Mouse (Mus musculus): ENCODE data around the gene D130052B06Rik. TPM values are rescaled to one million over a fixed set of nuclear protein-coding genes. Genes with fewer than 3 reads are reported as not detected.

The D130052B06Rik gene
- polyA plus RNA-seq, 1 experiment from 2014 or later = not detected

DNA sequence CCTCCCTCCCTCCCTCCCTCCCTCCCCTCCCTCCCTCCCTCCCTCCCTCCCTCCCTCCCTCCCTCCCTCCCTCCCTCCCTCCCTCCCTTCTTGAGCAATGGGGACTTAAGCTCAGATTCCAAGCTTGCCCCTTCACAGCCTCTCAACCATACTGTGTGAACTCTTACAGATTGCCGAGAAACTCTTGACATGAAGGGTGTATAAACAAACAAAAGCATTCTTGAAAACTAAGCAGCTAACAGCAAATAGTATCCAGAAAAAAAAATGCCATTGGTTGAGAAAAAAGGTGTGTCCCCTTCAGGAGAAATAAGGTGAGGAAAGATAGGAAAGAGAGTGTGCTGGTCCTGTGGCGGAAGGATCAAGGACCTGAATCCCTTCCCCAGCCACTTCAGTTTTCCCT is 4.1 kb downstream of the D130052B06Rik start:
- no peaks in the 10 kb centered on the region for H3K27me3 ChIP-seq
- 37% methylated on average over 2 of the region's 2 CpGs for WGBS
- no peak for ATAC-seq (ENCODE audit: borderline replicate concordance, extremely low read depth, low FRiP score, low TSS enrichment)
- H3K9ac ChIP-seq = no peak overlapping the region
- H3K4me1 ChIP-seq = no peaks in the 10 kb centered on the region
- H3K4me2 ChIP-seq = no peak overlapping the region
- H3K27ac ChIP-seq = no peak overlapping the region; the same call in 1 of the 2 replicates
- no peak overlapping the region for H3K4me3 ChIP-seq
- no peaks in the 10 kb centered on the region for H3K9me3 ChIP-seq
- H3K36me3 ChIP-seq = no peaks in the 10 kb centered on the region

- H3K36me3 ChIP-seq = no peaks in the 10 kb centered on the region
- H3K9ac ChIP-seq = no peak overlapping the region
- H3K27ac ChIP-seq = no peak overlapping the region
- no peaks in the 10 kb centered on the region for H3K4me1 ChIP-seq
- WGBS = 5% methylated on average over 3 of the region's 3 CpGs
- H3K9me3 ChIP-seq = no peaks in the 10 kb centered on the region
- H3K27me3 ChIP-seq = no peaks in the 10 kb centered on the region
- H3K4me3 ChIP-seq = no peak overlapping the region
- no peak overlapping the region for H3K4me2 ChIP-seq
- peak; percentile 33; the same call in 1 of the 2 replicates for ATAC-seq (ENCODE audit: borderline replicate concordance, extremely low read depth, low FRiP score, low TSS enrichment)
Measured at GRCm38 (mm10) chr11:33607784-33608183, 8.7 kb downstream of the D130052B06Rik start.

DNA sequence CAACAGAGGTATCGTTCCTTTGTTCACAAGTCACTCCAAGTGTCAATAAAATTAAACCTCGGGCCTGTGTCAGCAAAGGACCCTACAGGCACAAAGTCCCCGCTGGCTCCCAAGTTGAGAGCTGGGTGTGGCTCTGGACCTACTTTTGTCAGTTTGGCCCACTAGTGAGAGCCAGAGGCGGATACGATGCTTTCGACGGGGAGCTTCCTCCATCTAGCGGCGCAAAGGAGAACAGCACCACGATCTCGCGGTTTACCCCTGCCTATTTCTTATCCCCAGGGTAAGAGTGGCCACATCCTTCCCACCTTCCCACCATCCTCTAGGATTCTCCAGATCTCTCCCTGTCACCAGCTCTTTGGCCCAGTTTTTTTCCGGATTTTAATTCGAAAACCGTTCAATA is 15.1 kb downstream of the D130052B06Rik start:
- Histone ChIP-seq H3K4me2 (no peak overlapping the region), H3K27me3 (no peaks in the 10 kb centered on the region), H3K4me3 (no peak overlapping the region), H3K4me1 (no peaks in the 10 kb centered on the region), H3K9ac (no peak overlapping the region), H3K9me3 (no peaks in the 10 kb centered on the region), H3K27ac (no peak overlapping the region), H3K36me3 (no peaks in the 10 kb centered on the region)
- 5% methylated on average over 15 of the region's 15 CpGs for WGBS
- peak; percentile 73; the same call in 1 of the 2 replicates for ATAC-seq (ENCODE audit: borderline replicate concordance, extremely low read depth, low FRiP score, low TSS enrichment)

DNA sequence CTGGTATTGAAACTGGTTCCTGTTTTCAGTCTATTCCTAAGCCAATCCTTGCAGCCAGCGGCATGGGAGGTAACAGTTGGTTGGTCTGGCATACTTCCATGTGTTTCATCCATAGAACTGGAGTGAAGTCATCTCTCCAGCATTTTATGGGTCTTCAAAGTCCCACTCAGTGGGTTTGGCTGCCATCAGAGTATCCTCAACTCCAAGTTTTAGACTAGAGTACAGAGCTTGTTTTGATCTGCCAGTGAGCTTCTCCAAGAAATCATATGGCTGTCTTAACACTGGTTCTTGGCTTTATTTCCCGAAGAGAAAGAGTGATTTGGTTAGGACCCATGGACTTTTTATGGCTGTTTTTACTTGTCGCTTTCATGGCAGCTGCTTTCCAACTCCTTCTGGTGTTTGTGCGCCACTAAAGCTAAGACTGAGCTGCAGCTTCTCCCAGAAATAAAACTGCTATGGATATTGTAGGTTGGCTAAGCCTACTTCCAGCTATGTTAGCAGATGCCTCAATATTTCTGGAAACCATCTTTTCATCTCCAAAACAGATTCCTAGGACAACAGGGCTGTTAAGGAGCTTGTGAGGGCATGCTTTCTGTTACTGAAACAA is 28.1 kb downstream of the D130052B06Rik start:
- ATAC-seq (ENCODE audit: borderline replicate concordance, extremely low read depth, low FRiP score, low TSS enrichment) = no peak

DNA sequence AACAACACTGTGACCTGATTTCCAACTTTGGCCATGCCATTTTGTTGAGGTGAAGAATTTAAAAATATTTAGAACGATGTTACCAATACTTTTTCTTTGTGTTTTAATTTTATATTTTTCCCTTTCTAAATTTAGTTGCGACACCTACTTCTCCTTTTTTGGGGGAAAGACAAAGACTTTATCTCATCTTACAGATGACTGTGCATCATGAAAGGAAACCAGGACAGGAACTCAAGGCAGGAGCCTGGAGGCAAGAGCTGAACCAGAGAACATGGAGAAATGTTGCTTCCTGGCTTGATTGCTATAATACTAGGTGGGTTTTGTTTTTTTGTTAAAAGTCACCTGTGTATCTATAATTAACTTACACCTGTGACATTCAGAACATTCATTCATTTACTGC is 38.0 kb downstream of the D130052B06Rik start:
- Histone ChIP-seq H3K4me3 (no peak overlapping the region), H3K9ac (no peak overlapping the region), H3K27ac (no peak overlapping the region), H3K4me1 (no peaks in the 10 kb centered on the region), H3K36me3 (no peaks in the 10 kb centered on the region), H3K9me3 (no peaks in the 10 kb centered on the region), H3K4me2 (no peak overlapping the region), H3K27me3 (no peaks in the 10 kb centered on the region)
- WGBS = 87% methylated on average over 2 of the region's 2 CpGs
- no peak for ATAC-seq (ENCODE audit: borderline replicate concordance, extremely low read depth, low FRiP score, low TSS enrichment)

More for the DNA sequence above, 28.1 kb downstream of the D130052B06Rik start:
- WGBS = 78% methylated on average over 4 of the region's 4 CpGs
- no peaks in the 10 kb centered on the region for H3K27me3 ChIP-seq
- no peak overlapping the region for H3K4me2 ChIP-seq
- no peaks in the 10 kb centered on the region for H3K36me3 ChIP-seq
- H3K9me3 ChIP-seq = no peaks in the 10 kb centered on the region
- no peaks in the 10 kb centered on the region for H3K4me1 ChIP-seq
- H3K4me3 ChIP-seq = no peak overlapping the region
- no peak overlapping the region for H3K9ac ChIP-seq
- no peak overlapping the region for H3K27ac ChIP-seq

DNA sequence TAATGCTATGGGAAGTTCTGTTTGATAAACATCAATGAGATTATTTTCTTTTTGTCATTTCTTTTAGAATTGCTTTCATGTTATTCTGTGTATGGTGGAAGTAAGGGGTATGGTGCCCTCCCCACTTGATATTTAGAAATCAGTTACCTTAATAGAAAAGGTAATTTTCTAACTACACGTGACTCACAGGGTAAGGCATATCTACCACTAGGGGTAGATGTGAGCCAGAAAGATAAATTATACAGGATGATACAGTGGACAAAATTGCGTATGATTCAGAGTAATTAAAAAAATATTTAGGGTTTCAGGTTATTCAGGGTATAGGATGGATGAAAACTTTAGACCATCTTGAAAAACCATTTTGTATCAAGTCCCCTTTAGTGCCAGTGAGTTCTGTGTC is 50.3 kb downstream of the D130052B06Rik start:
- 60% methylated on average over 2 of the region's 2 CpGs for WGBS
- no peaks in the 10 kb centered on the region for H3K4me1 ChIP-seq
- H3K36me3 ChIP-seq = no peaks in the 10 kb centered on the region
- no peak overlapping the region for H3K4me2 ChIP-seq
- no peaks in the 10 kb centered on the region for H3K9me3 ChIP-seq
- H3K27me3 ChIP-seq = no peaks in the 10 kb centered on the region
- no peak overlapping the region for H3K27ac ChIP-seq
- no peak for ATAC-seq (ENCODE audit: borderline replicate concordance, extremely low read depth, low FRiP score, low TSS enrichment)
- no peak overlapping the region for H3K9ac ChIP-seq
- H3K4me3 ChIP-seq = no peak overlapping the region

- Histone ChIP-seq H3K27ac (no peak overlapping the region), H3K36me3 (no peaks in the 10 kb centered on the region), H3K4me3 (no peak overlapping the region), H3K4me1 (peaks cover 3% of the 10 kb centered on the region; the same call in 1 of the 2 replicates), H3K9ac (no peak overlapping the region), H3K27me3 (no peaks in the 10 kb centered on the region), H3K4me2 (no peak overlapping the region), H3K9me3 (no peaks in the 10 kb centered on the region)
- ATAC-seq (ENCODE audit: borderline replicate concordance, extremely low read depth, low FRiP score, low TSS enrichment) = no peak
- 85% methylated on average over 2 of the region's 2 CpGs for WGBS
Measured at GRCm38 (mm10) chr11:33654485-33654884, 55.4 kb downstream of the D130052B06Rik start.

DNA sequence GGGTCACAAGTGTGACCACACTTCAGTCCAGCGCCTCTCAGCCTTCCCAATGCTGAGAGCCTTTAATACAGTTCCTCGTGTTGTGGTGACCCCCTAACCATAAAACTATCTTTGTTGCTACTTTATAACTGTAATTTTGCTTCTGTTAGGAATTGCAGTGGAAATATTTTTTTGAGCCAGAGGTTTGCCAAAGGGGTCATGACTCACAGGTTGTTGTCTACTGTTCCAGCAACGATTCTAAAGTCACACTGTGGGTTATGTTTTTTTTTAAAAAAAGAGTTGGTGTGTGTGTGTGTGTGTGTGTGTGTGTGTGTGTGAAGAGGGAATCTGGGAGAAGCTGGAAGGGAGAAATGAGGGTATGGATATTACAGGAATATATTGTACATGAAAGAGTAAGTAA is 56.1 kb downstream of the D130052B06Rik start:
- no peaks in the 10 kb centered on the region for H3K9me3 ChIP-seq
- no peak overlapping the region for H3K4me2 ChIP-seq
- no peak overlapping the region for H3K4me3 ChIP-seq
- H3K27me3 ChIP-seq = no peaks in the 10 kb centered on the region
- no peak overlapping the region for H3K27ac ChIP-seq
- H3K4me1 ChIP-seq = peaks cover 3% of the 10 kb centered on the region; the same call in 1 of the 2 replicates
- H3K9ac ChIP-seq = no peak overlapping the region
- ATAC-seq (ENCODE audit: borderline replicate concordance, extremely low read depth, low FRiP score, low TSS enrichment) = no peak
- 53% methylated on average over 3 of the region's 3 CpGs for WGBS
- H3K36me3 ChIP-seq = no peaks in the 10 kb centered on the region

GRCm38 (mm10) chr11:33655861-33656593 is 56.9 kb downstream of the D130052B06Rik start:
- Histone ChIP-seq H3K4me1 (peaks cover 3% of the 10 kb centered on the region; the same call in 1 of the 2 replicates), H3K9me3 (no peaks in the 10 kb centered on the region), H3K27me3 (no peaks in the 10 kb centered on the region), H3K9ac (no peak overlapping the region), H3K4me2 (no peak overlapping the region), H3K4me3 (no peak overlapping the region), H3K36me3 (no peaks in the 10 kb centered on the region), H3K27ac (peak overlapping the region; percentile 41; the same call in 1 of the 2 replicates)
- 34% methylated on average over 7 of the region's 7 CpGs for WGBS
- peak; percentile 90 for ATAC-seq (ENCODE audit: borderline replicate concordance, extremely low read depth, low FRiP score, low TSS enrichment)

DNA sequence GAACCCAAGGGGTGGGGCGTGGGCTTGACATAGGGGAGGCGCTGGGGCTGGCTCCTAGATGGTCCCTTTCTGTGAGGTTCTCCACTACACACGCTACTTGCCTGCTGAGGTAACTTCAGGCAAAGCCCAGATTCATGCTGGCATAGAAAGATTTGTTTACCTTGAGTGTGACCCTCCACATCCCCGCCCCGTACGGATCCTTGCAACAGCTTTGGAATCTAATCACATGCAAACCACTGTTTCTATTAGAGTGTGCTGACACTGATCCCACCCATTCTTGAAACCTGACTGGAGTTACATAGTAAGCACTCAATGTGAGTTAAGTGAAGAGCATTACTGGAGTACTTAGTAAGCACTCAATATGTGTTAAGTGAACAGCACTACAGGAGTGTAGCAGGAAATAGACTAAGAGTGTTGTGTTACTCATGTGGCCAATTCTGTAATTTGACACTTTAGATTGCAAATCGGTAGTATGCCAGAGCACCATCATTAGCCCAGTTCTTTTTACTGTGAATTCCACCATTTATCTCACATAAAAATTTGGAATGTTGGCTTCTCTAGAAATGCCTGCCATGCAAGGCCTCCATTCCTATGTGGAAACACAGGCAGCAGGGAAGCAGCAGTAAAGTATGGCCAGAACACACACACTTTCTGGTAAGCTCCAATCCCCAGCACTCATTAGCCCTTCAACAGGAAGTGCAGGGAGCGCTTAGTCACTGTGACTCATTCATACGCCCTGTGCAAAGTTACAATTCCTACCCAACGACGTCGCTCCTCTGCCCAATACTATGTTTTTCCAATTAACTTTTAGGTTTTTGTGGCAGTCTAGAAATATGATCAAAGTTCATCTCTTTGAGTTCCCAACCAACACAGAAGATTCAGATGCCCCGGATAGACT is 61.2 kb downstream of the D130052B06Rik start:
- no peak for ATAC-seq (ENCODE audit: borderline replicate concordance, extremely low read depth, low FRiP score, low TSS enrichment)
- H3K4me2 ChIP-seq = no peak overlapping the region
- no peak overlapping the region for H3K4me3 ChIP-seq
- H3K27ac ChIP-seq = no peak overlapping the region
- peaks cover 3% of the 10 kb centered on the region; the same call in 1 of the 2 replicates for H3K4me1 ChIP-seq
- H3K9me3 ChIP-seq = no peaks in the 10 kb centered on the region
- H3K9ac ChIP-seq = no peak overlapping the region
- 66% methylated on average over 13 of the region's 13 CpGs for WGBS
- no peaks in the 10 kb centered on the region for H3K27me3 ChIP-seq
- no peaks in the 10 kb centered on the region for H3K36me3 ChIP-seq

DNA sequence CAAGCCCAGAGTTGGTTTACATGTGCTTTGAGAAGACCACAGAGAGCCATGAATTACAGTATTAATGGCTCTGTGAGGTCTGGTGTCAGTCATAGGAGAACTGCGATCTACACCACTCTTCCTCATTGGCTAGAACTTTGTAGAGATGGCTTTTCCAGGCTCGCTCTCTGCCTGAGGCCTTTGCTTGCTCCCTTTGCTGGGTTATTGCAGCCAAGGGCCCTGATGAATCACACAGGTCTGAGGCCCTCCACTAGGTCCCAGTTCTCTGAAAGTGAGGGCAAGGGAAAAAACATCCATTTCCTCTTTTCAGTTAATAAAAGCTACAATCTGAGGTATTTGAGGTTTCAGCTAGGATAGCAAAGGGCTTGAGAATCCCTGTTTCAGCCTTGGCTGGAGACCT is 64.5 kb downstream of the D130052B06Rik start:
- Histone ChIP-seq H3K36me3 (no peaks in the 10 kb centered on the region), H3K9ac (no peak overlapping the region), H3K27me3 (no peaks in the 10 kb centered on the region), H3K9me3 (no peaks in the 10 kb centered on the region), H3K4me1 (no peaks in the 10 kb centered on the region), H3K4me3 (no peak overlapping the region), H3K27ac (no peak overlapping the region), H3K4me2 (no peak overlapping the region)
- 89% methylated on average over 2 of the region's 2 CpGs for whole genome bisulfite sequencing
- no peak for ATAC-seq (ENCODE audit: borderline replicate concordance, extremely low read depth, low FRiP score, low TSS enrichment)
